Mouse (Mus musculus) liver, embryonic 13.5 days (tissue): ENCODE data around the gene Tbc1d22b. TPM values are rescaled to one million over a fixed set of nuclear protein-coding genes. Genes with fewer than 3 reads are reported as not detected.
"Not testable (repeated sequence)": the region's sequence is repeated elsewhere in the genome, so short reads cannot be mapped to it uniquely, and the experiment has no call there.

ENCODE experiments used
- ATAC-seq: fragments of 200-750 bp; cut with Nextera tagmentation; 2 replicates; pipeline ENCODE4 v1.8.0; 2017; ENCODE audit warnings: low read depth, mild to moderate bottlenecking, moderate number of reproducible peaks, moderate library complexity
- DNase-seq: peaks from one replicate; pipeline ENCODE4 v3.0.0; 2022
- H3K27ac ChIP-seq: fragments of 300-500 bp; sonication (generic); 2 replicates; pipeline ENCODE4 v1.5.1; 2015; ENCODE audit warnings: moderate library complexity, mild to moderate bottlenecking, inconsistent platforms
- H3K27me3 ChIP-seq: fragments of 300-500 bp; sonication (generic); 2 replicates; pipeline ENCODE4 v1.6.1; 2015; ENCODE audit warnings: mild to moderate bottlenecking, inconsistent platforms
- H3K36me3 ChIP-seq: fragments of 300-500 bp; sonication (generic); 2 replicates; pipeline ENCODE4 v1.6.1; 2015; ENCODE audit warnings: mild to moderate bottlenecking, inconsistent platforms
- H3K4me1 ChIP-seq: fragments of 300-500 bp; sonication (generic); replicated peaks from 2 replicates; pipeline ENCODE4 v1.6.1; 2015; ENCODE audit warnings: inconsistent platforms
- H3K4me2 ChIP-seq: fragments of 300-500 bp; sonication (generic); 2 replicates; pipeline ENCODE4 v1.6.1; 2015; ENCODE audit warnings: inconsistent platforms, mild to moderate bottlenecking, moderate library complexity
- H3K4me3 ChIP-seq: fragments of 300-500 bp; sonication (generic); replicated peaks from 2 replicates; pipeline ENCODE4 v1.5.1; 2015; ENCODE audit warnings: mild to moderate bottlenecking, inconsistent platforms
- H3K9ac ChIP-seq: fragments of 300-500 bp; sonication (generic); 2 replicates; pipeline ENCODE4 v1.6.1; 2015; ENCODE audit warnings: mild to moderate bottlenecking, inconsistent platforms
- H3K9me3 ChIP-seq: fragments of 300-500 bp; sonication (generic); replicated peaks from 2 replicates; pipeline ENCODE4 v1.6.1; 2016; ENCODE audit warnings: inconsistent platforms
- WGBS: fragments of 180-500 bp; shearing (Covaris S2); methylation state at CpG from one replicate; pipeline ENCODE4 v1.1.7; 2015; ENCODE audit not compliant: insufficient replicate concordance; 5-methylcytosine and 5-hydroxymethylcytosine counted together
- polyA plus RNA-seq: library from polyadenylated mRNA; unstranded; fragments of >200 nt; fragmentation: Nextera tagmentation; extraction: Ambion mirVana; gene quantifications from 2 replicates; pipeline ENCODE4 v1.2.1, GENCODE M21; 2015

Gene Tbc1d22b
- polyA plus RNA-seq, 1 experiment from 2014 or later = 3.2 TPM

GRCm38 (mm10) chr17:29596771-29597132, 47.2 kb downstream of the Tbc1d22b start:
- Histone ChIP-seq H3K36me3 (peaks cover 28% of the 10 kb centered on the region), H3K4me3 (no peak overlapping the region), H3K27me3 (no peaks in the 10 kb centered on the region), H3K9me3 (no peaks in the 10 kb centered on the region), H3K4me2 (no peak overlapping the region), H3K4me1 (peaks cover 5% of the 10 kb centered on the region; the same call in 1 of the 2 replicates), H3K9ac (no peak overlapping the region), H3K27ac (no peak overlapping the region)
- DNase-seq (no peak), ATAC-seq (no peak)
- 87% methylated on average over 13 of the region's 13 CpGs for WGBS

- no peaks in the 10 kb centered on the region for H3K27me3 ChIP-seq
- peaks cover 35% of the 10 kb centered on the region for H3K36me3 ChIP-seq
- no peak overlapping the region for H3K9ac ChIP-seq
- H3K4me3 ChIP-seq = no peak overlapping the region
- H3K4me1 ChIP-seq = peaks cover 5% of the 10 kb centered on the region; the same call in 1 of the 2 replicates
- WGBS = 89% methylated on average over 14 of the region's 14 CpGs
- H3K9me3 ChIP-seq = no peaks in the 10 kb centered on the region
- DNase-seq (no peak), ATAC-seq (no peak)
- H3K27ac ChIP-seq = no peak overlapping the region
- no peak overlapping the region for H3K4me2 ChIP-seq
Observed at GRCm38 (mm10) chr17:29599051-29599450, 49.5 kb downstream of the Tbc1d22b start.

GRCm38 (mm10) chr17:29599537-29599936, 50.0 kb downstream of the Tbc1d22b start:
- peaks cover 35% of the 10 kb centered on the region for H3K36me3 ChIP-seq
- H3K27me3 ChIP-seq = no peaks in the 10 kb centered on the region
- H3K4me2 ChIP-seq = no peak overlapping the region
- no peak overlapping the region for H3K4me3 ChIP-seq
- ATAC-seq (no peak), DNase-seq (no peak)
- peaks cover 5% of the 10 kb centered on the region; the same call in 1 of the 2 replicates for H3K4me1 ChIP-seq
- H3K27ac ChIP-seq = no peak overlapping the region
- H3K9me3 ChIP-seq = no peaks in the 10 kb centered on the region
- H3K9ac ChIP-seq = no peak overlapping the region
- 84% methylated on average over 8 of the region's 8 CpGs for WGBS

- 62% methylated on average over 4 of the region's 4 CpGs for WGBS
- DNase-seq (no peak), ATAC-seq (no peak)
- Histone ChIP-seq H3K9ac (no peak overlapping the region), H3K36me3 (peaks cover 25% of the 10 kb centered on the region), H3K27ac (no peak overlapping the region), H3K4me3 (no peak overlapping the region), H3K27me3 (no peaks in the 10 kb centered on the region), H3K4me2 (no peak overlapping the region), H3K4me1 (peaks cover 10% of the 10 kb centered on the region), H3K9me3 (no peaks in the 10 kb centered on the region)
Observed at GRCm38 (mm10) chr17:29601391-29601790, 51.8 kb downstream of the Tbc1d22b start.

- no peaks in the 10 kb centered on the region for H3K9me3 ChIP-seq
- H3K27ac ChIP-seq = no peak overlapping the region
- whole genome bisulfite sequencing = 21% methylated on average over 6 of the region's 6 CpGs
- no peak overlapping the region for H3K4me2 ChIP-seq
- ATAC-seq (no peak), DNase-seq (peak; percentile 45)
- peaks cover 7% of the 10 kb centered on the region for H3K4me1 ChIP-seq
- H3K4me3 ChIP-seq = no peak overlapping the region
- H3K9ac ChIP-seq = no peak overlapping the region
- H3K36me3 ChIP-seq = peaks cover 25% of the 10 kb centered on the region
- no peaks in the 10 kb centered on the region for H3K27me3 ChIP-seq
Observed at GRCm38 (mm10) chr17:29603283-29603682, 53.7 kb downstream of the Tbc1d22b start.

GRCm38 (mm10) chr17:29613453-29613852, 63.9 kb downstream of the Tbc1d22b start:
- not testable (repeated sequence) for ATAC-seq, H3K36me3 ChIP-seq

GRCm38 (mm10) chr17:29614115-29615023, 64.8 kb downstream of the Tbc1d22b start, which contains the start of the genes Rnf8 and Gm28043:
Rnf8 (plus strand) TSS chr17:29614790.
Gm28043 (plus strand) TSS chr17:29614876.
- under 1% methylated on average over 52 of the region's 52 CpGs for WGBS
- H3K27ac ChIP-seq = peak within 1 kb of the TSS; percentile 96
- peaks cover 37% of the 10 kb centered on the region for H3K4me1 ChIP-seq
- H3K4me2 ChIP-seq = peak within 1 kb of the TSS; percentile 90
- no peaks in the 10 kb centered on the region for H3K27me3 ChIP-seq
- peak; percentile 96 for ATAC-seq
- DNase-seq = peak; percentile 91
- peaks cover 18% of the 10 kb centered on the region for H3K36me3 ChIP-seq
- no peaks in the 10 kb centered on the region for H3K9me3 ChIP-seq
- H3K9ac ChIP-seq = peak within 1 kb of the TSS; percentile 99
- H3K4me3 ChIP-seq = peak within 1 kb of the TSS; percentile 99

More at GRCm38 (mm10) chr17:29613453-29613852, 63.9 kb downstream of the Tbc1d22b start:
- not testable (repeated sequence) for H3K27me3 ChIP-seq, H3K9ac ChIP-seq, H3K27ac ChIP-seq, H3K4me2 ChIP-seq, DNase-seq, H3K9me3 ChIP-seq, H3K4me3 ChIP-seq
- 73% methylated on average over 5 of the region's 5 CpGs for WGBS
- H3K4me1 ChIP-seq = peaks cover 37% of the 10 kb centered on the region

GRCm38 (mm10) chr17:29615024-29615551, 65.5 kb downstream of the Tbc1d22b start:
- H3K36me3 ChIP-seq = peaks cover 26% of the 10 kb centered on the region
- under 1% methylated on average over 43 of the region's 43 CpGs for WGBS
- ATAC-seq (peak; percentile 25), DNase-seq (peak; percentile 17)
- peak overlapping the region; percentile 96 for H3K27ac ChIP-seq
- peak overlapping the region; percentile 99 for H3K4me3 ChIP-seq
- H3K4me1 ChIP-seq = peaks cover 37% of the 10 kb centered on the region
- H3K9ac ChIP-seq = peak overlapping the region; percentile 99
- H3K27me3 ChIP-seq = no peaks in the 10 kb centered on the region
- H3K9me3 ChIP-seq = no peaks in the 10 kb centered on the region
- peak overlapping the region; percentile 90 for H3K4me2 ChIP-seq

GRCm38 (mm10) chr17:29615616-29616015, 66.0 kb downstream of the Tbc1d22b start:
- peak overlapping the region; percentile 90 for H3K4me2 ChIP-seq
- H3K4me1 ChIP-seq = peaks cover 37% of the 10 kb centered on the region
- WGBS = 12% methylated on average over 4 of the region's 4 CpGs
- DNase-seq (no peak), ATAC-seq (no peak)
- H3K4me3 ChIP-seq = peak overlapping the region; percentile 99
- H3K9ac ChIP-seq = peak overlapping the region; percentile 99
- H3K36me3 ChIP-seq = peaks cover 29% of the 10 kb centered on the region
- no peaks in the 10 kb centered on the region for H3K27me3 ChIP-seq
- H3K9me3 ChIP-seq = no peaks in the 10 kb centered on the region
- H3K27ac ChIP-seq = peak overlapping the region; percentile 96; the same call in 1 of the 2 replicates

- DNase-seq (no peak), ATAC-seq (no peak)
- Histone ChIP-seq H3K9me3 (no peaks in the 10 kb centered on the region), H3K9ac (no peak overlapping the region), H3K27ac (no peak overlapping the region), H3K27me3 (no peaks in the 10 kb centered on the region), H3K4me3 (no peak overlapping the region), H3K4me1 (peaks cover 29% of the 10 kb centered on the region), H3K36me3 (peaks cover 65% of the 10 kb centered on the region), H3K4me2 (no peak overlapping the region)
- WGBS = 70% methylated on average over 3 of the region's 3 CpGs
Observed at GRCm38 (mm10) chr17:29619231-29619630, 69.6 kb downstream of the Tbc1d22b start.

- ATAC-seq = no peak
- 94% methylated on average over 8 of the region's 8 CpGs for WGBS
Observed at GRCm38 (mm10) chr17:29623488-29623887, 73.9 kb downstream of the Tbc1d22b start.

More at GRCm38 (mm10) chr17:29623488-29623887, 73.9 kb downstream of the Tbc1d22b start:
- H3K9me3 ChIP-seq = no peaks in the 10 kb centered on the region
- H3K4me2 ChIP-seq = no peak overlapping the region
- H3K27ac ChIP-seq = no peak overlapping the region
- H3K9ac ChIP-seq = no peak overlapping the region
- no peaks in the 10 kb centered on the region for H3K27me3 ChIP-seq
- DNase-seq = no peak
- H3K4me3 ChIP-seq = no peak overlapping the region
- H3K36me3 ChIP-seq = peaks cover 98% of the 10 kb centered on the region
- peaks cover 14% of the 10 kb centered on the region for H3K4me1 ChIP-seq
